ENCODE assay signal across 8 mouse cellular contexts in the genomic region with DNA sequence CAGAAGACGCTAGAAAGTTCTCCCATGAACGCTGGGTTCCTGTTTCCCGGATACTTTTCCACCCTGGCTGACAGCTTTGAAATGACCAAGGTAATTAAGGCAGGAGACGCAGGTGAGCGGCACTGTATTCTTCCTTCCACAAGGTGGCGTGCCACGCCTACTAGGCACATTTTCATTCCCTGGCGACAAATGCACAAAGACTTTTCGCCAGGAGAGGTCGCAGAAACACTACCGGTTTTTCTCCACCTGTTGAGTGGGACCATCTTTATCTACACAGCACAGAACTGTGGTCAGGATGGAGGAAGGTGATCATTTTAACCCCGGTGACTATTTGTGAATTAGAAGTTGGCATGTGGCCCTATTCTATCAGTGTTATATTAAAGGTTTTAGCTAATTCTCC. TPM values are rescaled to one million over a fixed set of nuclear protein-coding genes. Genes with fewer than 3 reads are reported as not detected.
DNase-seq lines count a peak whose midpoint lies in the region; ATAC-seq and TF ChIP-seq lines count a peak whose summit lies in the region.

No protein-coding gene starts in this region.

- peak; percentile 100 for TF ChIP-seq CTCF in hindbrain, postnatal 0 days (IDR thresholded peaks at IDR 0.05; ENCODE audit: low read depth)

- no peaks in the 10 kb centered on the region for H3K4me1 ChIP-seq in hindbrain, postnatal 0 days (ENCODE audit: insufficient read depth, low read length)

- peak; percentile 90 for DNase-seq in NIH3T3 (ENCODE audit: low read depth)
- peak; percentile 80 for DNase-seq in cerebellum, adult 9-11 months
- peak; percentile 53 to 71 for DNase-seq in frontal cortex, postnatal 14 days (ENCODE audit: low spot score in 2 of 2)
- DNase-seq in hindbrain, postnatal 0 days (ENCODE audit: low spot score), result peak; percentile 95
- DNase-seq in left cerebral cortex, adult 11 months (ENCODE audit: low spot score), result peak; percentile 76
- peak; percentile 75 to 86 for DNase-seq in lung, postnatal 4 days
- peak; percentile 87 to 90 for DNase-seq in right cerebral cortex, adult 2 months (ENCODE audit: low spot score in 2 of 2)
- peak; percentile 39 for DNase-seq in urinary bladder, postnatal 10 days (ENCODE audit: low spot score)

- 3% methylated on average over 12 of the region's 12 CpGs for WGBS in hindbrain, postnatal 0 days

- no peak overlapping the region for H3K9ac ChIP-seq in hindbrain, postnatal 0 days (replicated peaks; ENCODE audit: low read length)

- peak overlapping the region; percentile 13; the same call in 1 of the 2 replicates for H3K4me2 ChIP-seq in hindbrain, postnatal 0 days (ENCODE audit: low read depth, low read length)

- ATAC-seq in hindbrain, postnatal 0 days, result peak; percentile 61; the same call in 1 of the 2 replicates

- H3K4me3 ChIP-seq in hindbrain, postnatal 0 days (ENCODE audit: low read length), result no peak overlapping the region

- no peaks in the 10 kb centered on the region for H3K36me3 ChIP-seq in hindbrain, postnatal 0 days (ENCODE audit: insufficient read depth, low read length)

- no peak overlapping the region for H3K27ac ChIP-seq in hindbrain, postnatal 0 days

- H3K9me3 ChIP-seq in hindbrain, postnatal 0 days (ENCODE audit: low read length), result no peaks in the 10 kb centered on the region

- no peaks in the 10 kb centered on the region for H3K27me3 ChIP-seq in hindbrain, postnatal 0 days (ENCODE audit: insufficient read depth, low read length)

RNA-seq across cellular contexts. Expression of gene Rbm34, which starts 15.6 kb away (rescaled TPM):
- total RNA-seq in hindbrain, postnatal 0 days (2014; rRNA removed), result 9.8 and 10.4 TPM in 2 replicates
- polyA plus RNA-seq in hindbrain, postnatal 0 days (2015; fragmentation: Nextera tagmentation; extraction: Ambion mirVana), result 28.3 and 29.0 TPM in 2 replicates

RNA-seq across cellular contexts. Expression of gene Tomm20, which starts 40.9 kb away (rescaled TPM):
- total RNA-seq in hindbrain, postnatal 0 days (2014; rRNA removed), result 125 and 141 TPM in 2 replicates
- 224 and 232 TPM in 2 replicates for polyA plus RNA-seq in hindbrain, postnatal 0 days (2015; fragmentation: Nextera tagmentation; extraction: Ambion mirVana)

Comparison
In these comparisons a context has a peak if more than half of its experiments do, and no peak if none do; other contexts are left out.
1. DNase-seq: peak in every context shown above with its lines; median percentile 95 in hindbrain, postnatal 0 days; 90 in NIH3T3; 88 in right cerebral cortex, adult 2 months; 80 in lung, postnatal 4 days; 80 in cerebellum, adult 9-11 months; 76 in left cerebral cortex, adult 11 months; 62 in frontal cortex, postnatal 14 days; 39 in urinary bladder, postnatal 10 days.